Mouse (Mus musculus) E14TG2a.4 (cell line): Measurements from ENCODE around the gene Zfp398.
"Not testable (repeated sequence)": the region's sequence is repeated elsewhere in the genome, so short reads cannot be mapped to it uniquely, and the experiment has no call there.

Source experiments
- H3K27me3 ChIP-seq: 2 replicates; pipeline ENCODE4 v1.6.1; 2014; ENCODE audit warnings: low read length, control low read depth; ENCODE audit not compliant: insufficient read depth
- H3K36me3 ChIP-seq: 2 replicates; pipeline ENCODE4 v1.6.1; 2014; ENCODE audit warnings: low read length, control low read depth; ENCODE audit not compliant: insufficient read depth
- H3K4me1 ChIP-seq: replicated peaks from 2 replicates; pipeline ENCODE4 v1.6.1; 2014; ENCODE audit warnings: low read depth, low read length, control low read depth
- H3K4me3 ChIP-seq: replicated peaks from 2 replicates; pipeline ENCODE4 v1.5.1; 2014; ENCODE audit warnings: mild to moderate bottlenecking, low read length
- H3K9me3 ChIP-seq: 2 replicates; pipeline ENCODE4 v1.6.1; 2014; ENCODE audit warnings: low read length, control low read depth
- CTCF ChIP-seq: conservative IDR thresholded peaks from 2 replicates; pipeline ENCODE4 v1.5.1; 2014; ENCODE audit warnings: low read length
- NANOG ChIP-seq: IDR thresholded peaks from 2 replicates; pipeline ENCODE4 v1.6.1; 2014; ENCODE audit warnings: borderline replicate concordance, low read length, mixed read lengths
- POU5F1 ChIP-seq: IDR thresholded peaks from 2 replicates; pipeline ENCODE4 v1.6.1; 2014; ENCODE audit warnings: low read length, borderline replicate concordance

Gene Zfp398

DNA sequence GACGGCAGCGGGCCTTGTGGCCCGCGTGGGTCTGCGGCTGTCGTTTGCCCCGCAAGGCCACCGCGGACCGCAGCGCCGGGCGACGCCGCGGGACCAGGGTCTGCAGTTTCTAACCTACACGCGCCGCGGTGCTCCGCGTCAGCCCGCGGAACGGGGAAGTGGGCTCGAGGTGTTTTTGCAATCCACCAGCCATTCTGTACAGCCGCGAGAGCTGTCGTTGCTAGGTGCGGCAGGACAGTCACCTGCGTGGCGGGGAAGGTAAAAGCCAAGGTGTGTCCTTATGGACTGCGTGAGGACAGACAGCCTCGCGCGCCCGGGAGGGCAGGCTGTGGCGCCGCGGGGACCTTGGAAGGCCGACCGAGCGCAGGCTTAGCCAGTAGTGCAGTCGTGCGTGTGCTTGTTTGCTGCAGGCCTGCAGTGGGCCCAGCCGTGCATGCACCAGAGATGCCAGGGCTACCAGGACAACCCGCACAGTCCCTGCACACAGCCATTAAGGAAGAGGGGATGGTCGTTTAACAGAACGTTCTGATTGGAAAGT, 592 bp downstream of the Zfp398 start:
- Histone ChIP-seq H3K4me3 (peak overlapping the region; percentile 97), H3K4me1 (peaks cover 7% of the 10 kb centered on the region), H3K36me3 (no peaks in the 10 kb centered on the region), H3K27me3 (peaks cover 19% of the 10 kb centered on the region; the same call in 1 of the 2 replicates), H3K9me3 (no peaks in the 10 kb centered on the region)
- TF ChIP-seq NANOG (no peak), CTCF (no peak), POU5F1 (no peak)

DNA sequence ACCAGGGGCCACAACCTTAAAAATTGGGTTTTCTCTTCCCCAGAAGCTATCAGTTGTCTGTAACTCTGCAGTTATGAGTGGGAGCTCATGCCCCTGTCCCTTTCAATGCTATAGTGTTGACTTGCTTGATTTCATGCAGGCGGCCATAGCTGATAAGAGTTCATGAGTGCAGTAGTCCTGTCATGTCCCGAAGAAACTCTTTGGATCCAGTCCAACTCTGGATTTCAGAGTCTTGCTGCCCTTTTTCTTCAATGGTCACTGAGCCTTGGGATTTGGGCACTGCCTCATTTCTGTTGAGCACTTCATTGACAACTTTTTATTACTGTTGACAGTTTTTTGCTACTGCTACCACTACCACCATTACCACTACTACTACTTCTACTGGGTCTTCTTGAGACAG, 2.2 kb downstream of the Zfp398 start:
- Histone ChIP-seq H3K27me3 (peaks cover 16% of the 10 kb centered on the region; the same call in 1 of the 2 replicates), H3K36me3 (no peaks in the 10 kb centered on the region), H3K4me1 (peaks cover 7% of the 10 kb centered on the region), H3K9me3 (no peaks in the 10 kb centered on the region), H3K4me3 (no peak overlapping the region)
- TF ChIP-seq CTCF = no peak
- TF ChIP-seq POU5F1 = no peak

DNA sequence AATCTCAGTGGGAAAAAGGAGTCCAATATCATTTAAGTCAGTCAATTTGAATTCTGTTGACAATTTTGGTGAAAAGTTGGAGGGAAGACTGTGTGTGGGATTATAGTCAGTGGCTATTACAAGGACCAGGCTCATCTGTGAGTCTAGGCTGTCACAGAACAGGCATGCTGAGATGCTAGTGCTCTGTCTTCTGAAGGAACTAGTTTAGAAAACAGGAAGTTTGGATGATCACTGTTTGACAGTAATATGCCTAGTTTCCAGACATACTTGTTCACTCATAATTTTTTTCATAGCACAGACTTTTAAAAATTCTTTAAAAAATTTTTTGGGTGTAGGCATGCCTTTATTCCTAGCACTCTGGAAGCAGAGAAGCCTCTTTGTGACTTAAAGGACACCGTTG, 5.6 kb downstream of the Zfp398 start:
- Histone ChIP-seq H3K4me1 (peaks cover 9% of the 10 kb centered on the region), H3K9me3 (no peaks in the 10 kb centered on the region), H3K4me3 (no peak overlapping the region), H3K36me3 (no peaks in the 10 kb centered on the region), H3K27me3 (peaks cover 11% of the 10 kb centered on the region; the same call in 1 of the 2 replicates)
- TF ChIP-seq NANOG (no peak), CTCF (no peak), POU5F1 (no peak)

DNA sequence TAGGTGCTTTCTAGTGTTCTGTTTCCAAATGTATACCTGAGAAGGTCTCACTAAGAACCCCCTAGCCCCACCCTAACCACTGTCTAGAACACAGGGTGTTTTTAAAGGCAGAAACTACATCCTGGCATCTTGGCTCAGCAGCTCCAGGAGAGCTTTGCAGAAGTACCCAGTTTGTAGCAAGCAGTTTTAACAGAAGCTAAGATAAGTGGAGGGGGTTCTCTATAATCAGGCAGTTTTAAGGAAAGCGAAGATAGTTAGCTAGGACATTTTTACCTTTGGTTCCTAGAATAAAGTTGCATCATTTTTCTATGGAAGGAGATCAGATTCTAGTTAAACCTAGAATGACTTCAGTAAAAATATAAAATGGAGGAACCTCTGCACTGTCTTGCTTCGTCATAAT, 6.4 kb downstream of the Zfp398 start:
- Histone ChIP-seq H3K4me1 (peaks cover 4% of the 10 kb centered on the region; the same call in 1 of the 2 replicates), H3K9me3 (no peaks in the 10 kb centered on the region), H3K27me3 (peaks cover 7% of the 10 kb centered on the region; the same call in 1 of the 2 replicates), H3K36me3 (no peaks in the 10 kb centered on the region), H3K4me3 (no peak overlapping the region)
- TF ChIP-seq CTCF = no peak
- TF ChIP-seq POU5F1 = no peak
- TF ChIP-seq NANOG = no peak

DNA sequence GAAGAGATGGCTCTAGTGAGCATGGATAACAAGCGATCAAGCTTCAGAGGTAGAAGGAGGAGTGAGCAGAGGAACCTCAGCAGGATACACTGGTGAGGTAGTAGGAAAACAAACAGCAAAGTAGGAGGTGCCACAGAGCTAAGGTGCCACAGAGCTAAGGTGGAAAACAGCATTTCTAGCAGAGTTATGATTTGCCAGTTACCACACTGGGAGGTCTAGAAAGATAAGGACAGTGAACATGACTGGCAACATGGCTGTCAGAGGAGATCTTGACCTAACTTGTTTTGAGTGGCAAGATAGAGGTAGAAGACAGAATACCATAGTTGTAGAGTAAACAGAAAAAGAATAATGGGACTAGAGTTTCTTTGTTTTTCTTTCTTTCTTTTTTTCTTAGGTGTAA, 6.9 kb downstream of the Zfp398 start:
- H3K27me3 ChIP-seq = peaks cover 7% of the 10 kb centered on the region; the same call in 1 of the 2 replicates
- no peaks in the 10 kb centered on the region for H3K9me3 ChIP-seq
- H3K4me1 ChIP-seq = peaks cover 4% of the 10 kb centered on the region; the same call in 1 of the 2 replicates
- TF ChIP-seq NANOG (no peak), CTCF (no peak), POU5F1 (no peak)
- H3K36me3 ChIP-seq = no peaks in the 10 kb centered on the region
- H3K4me3 ChIP-seq = no peak overlapping the region

DNA sequence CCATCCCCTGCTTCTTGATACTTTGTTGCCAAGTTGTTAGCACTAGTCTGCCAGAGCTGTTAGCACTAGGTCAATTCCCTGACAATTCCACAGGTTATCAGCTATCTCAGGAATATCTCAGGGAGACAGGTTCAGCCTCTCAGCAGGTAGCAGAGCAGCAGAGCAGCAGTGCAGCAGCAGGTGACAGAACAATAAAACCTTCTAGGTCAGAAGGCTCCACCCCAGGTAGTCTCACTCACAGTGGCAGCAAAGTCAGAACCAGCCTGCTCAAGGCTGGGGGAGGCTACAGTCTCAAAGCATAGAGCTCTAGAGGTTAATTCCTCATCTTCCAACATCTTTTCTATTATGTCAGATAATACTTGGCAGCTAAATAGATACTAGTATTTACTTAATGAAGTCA, 10.3 kb downstream of the Zfp398 start:
- Histone ChIP-seq H3K36me3 (no peaks in the 10 kb centered on the region), H3K4me1 (peaks cover 4% of the 10 kb centered on the region; the same call in 1 of the 2 replicates), H3K27me3 (no peaks in the 10 kb centered on the region), H3K4me3 (no peak overlapping the region), H3K9me3 (no peaks in the 10 kb centered on the region)
- no peak for TF ChIP-seq POU5F1
- no peak for TF ChIP-seq CTCF
- no peak for TF ChIP-seq NANOG

DNA sequence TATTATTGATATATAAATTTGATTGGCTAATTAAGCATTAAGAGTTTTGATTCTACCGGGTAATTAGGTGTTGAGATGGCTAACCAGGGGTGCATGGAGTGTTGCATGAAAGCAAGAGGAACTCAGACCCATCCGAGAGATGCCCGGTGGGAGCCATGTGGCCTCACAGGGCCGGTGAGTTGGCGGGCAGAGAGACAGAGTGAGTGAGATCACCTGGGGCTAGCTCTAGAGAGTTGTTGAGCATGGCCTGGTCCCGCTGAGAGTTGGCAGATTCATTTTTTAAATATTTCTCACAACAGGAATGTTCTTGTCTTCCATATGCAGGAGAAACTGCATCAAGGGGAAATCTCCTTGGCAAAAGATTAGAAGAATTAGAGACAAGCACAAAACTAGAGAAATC, 21.8 kb downstream of the Zfp398 start:
- peaks cover 21% of the 10 kb centered on the region for H3K36me3 ChIP-seq
- TF ChIP-seq CTCF (no peak), POU5F1 (no peak), NANOG (no peak)
- H3K4me1 ChIP-seq = no peaks in the 10 kb centered on the region
- H3K27me3 ChIP-seq = no peaks in the 10 kb centered on the region
- peaks cover 5% of the 10 kb centered on the region for H3K9me3 ChIP-seq
- H3K4me3 ChIP-seq = no peak overlapping the region

DNA sequence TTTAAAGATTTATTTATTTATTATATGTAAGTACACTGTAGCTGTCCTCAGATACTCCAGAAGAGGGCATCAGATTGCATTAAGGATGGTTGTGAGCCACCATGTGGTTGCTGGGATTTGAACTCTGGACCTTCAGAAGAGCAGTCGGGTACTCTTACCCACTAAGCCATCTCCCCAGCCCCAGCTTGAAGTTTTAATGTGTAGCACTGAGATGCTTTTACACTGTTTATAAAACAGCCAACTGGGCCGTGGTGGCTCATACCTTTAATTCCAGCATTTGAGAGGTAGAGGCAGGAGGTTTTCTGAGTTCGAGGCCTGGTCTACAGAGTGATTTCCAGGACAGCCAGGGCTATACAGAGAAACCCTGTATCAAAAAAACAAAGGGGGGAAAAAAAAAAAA, 22.3 kb downstream of the Zfp398 start:
- not testable (repeated sequence) for H3K4me1 ChIP-seq, H3K9me3 ChIP-seq, H3K4me3 ChIP-seq, H3K27me3 ChIP-seq
- H3K36me3 ChIP-seq = peaks cover 21% of the 10 kb centered on the region

DNA sequence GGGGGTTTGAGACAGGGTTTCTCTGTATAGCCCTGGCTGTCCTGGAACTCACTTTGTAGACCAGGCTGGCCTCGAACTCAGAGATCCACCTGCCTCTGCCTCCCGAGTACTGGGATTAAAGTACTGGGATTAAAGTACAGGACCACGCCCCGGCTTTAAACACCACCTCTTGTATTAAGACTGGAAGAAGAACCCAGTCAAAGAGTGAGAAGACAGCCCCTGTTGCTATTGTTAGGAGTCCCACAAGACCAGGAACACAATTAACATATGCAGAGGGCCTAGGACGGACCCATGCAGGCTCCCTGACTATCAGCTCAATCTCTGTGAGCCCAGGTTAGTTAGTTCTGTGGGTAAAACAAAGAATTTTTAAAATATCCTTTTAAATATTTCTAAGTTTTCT, 36.8 kb downstream of the Zfp398 start:
- 0 out of 2 replicates have a peak, but pooled peaks cover 5% of the 10 kb centered on the region for H3K36me3 ChIP-seq
- TF ChIP-seq POU5F1 (peak; percentile 69; the same call in 1 of the 2 replicates), NANOG (no peak)
- no peaks in the 10 kb centered on the region for H3K27me3 ChIP-seq
- H3K9me3 ChIP-seq = no peaks in the 10 kb centered on the region
- H3K4me1 ChIP-seq = peaks cover 9% of the 10 kb centered on the region; the same call in 1 of the 2 replicates
- no peak overlapping the region for H3K4me3 ChIP-seq

DNA sequence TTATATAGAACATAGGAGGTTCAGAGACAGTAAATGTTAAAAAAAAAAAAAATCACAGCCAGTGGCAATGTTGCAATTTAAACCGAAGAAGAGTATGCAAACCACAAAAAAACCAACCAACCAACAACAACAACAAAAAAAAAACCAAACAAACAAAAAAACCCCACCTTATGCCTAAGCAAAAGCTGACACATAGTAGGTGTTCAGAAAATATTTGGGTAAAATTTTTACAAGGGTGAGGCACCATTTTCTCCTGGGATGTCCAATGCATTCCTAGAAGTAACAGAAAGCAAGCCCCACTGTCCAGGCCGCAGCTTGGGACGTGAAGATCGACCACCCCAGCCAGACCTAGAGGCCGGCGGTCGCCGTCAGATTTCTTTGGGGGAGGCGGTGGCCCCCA, 41.6 kb downstream of the Zfp398 start, which contains the start of gene Zfp282:
TSS of gene Zfp282 (plus strand) at position 147 of the 400 bp plus-strand sequence.
- Histone ChIP-seq H3K4me1 (peaks cover 13% of the 10 kb centered on the region), H3K9me3 (no peaks in the 10 kb centered on the region), H3K27me3 (peaks cover 23% of the 10 kb centered on the region), H3K4me3 (peak within 1 kb of the TSS; percentile 87), H3K36me3 (peaks cover 12% of the 10 kb centered on the region; the same call in 1 of the 2 replicates)
- no peak for TF ChIP-seq POU5F1
- TF ChIP-seq CTCF = no peak
- TF ChIP-seq NANOG = no peak
